Mouse (Mus musculus) hindbrain, embryonic 13.5 days (tissue): ENCODE data around the gene Ormdl3. TPM values are rescaled to one million over a fixed set of nuclear protein-coding genes. Genes with fewer than 3 reads are reported as not detected.

Experiments used
- ATAC-seq: fragments of 200-750 bp; cut with Nextera tagmentation; 2 replicates; pipeline ENCODE4 v1.8.0; 2017; ENCODE audit warnings: moderate TSS enrichment; ENCODE audit not compliant: low FRiP score
- H3K27ac ChIP-seq: fragments of 300-500 bp; sonication (generic); 2 replicates; pipeline ENCODE4 v1.5.1; 2015; ENCODE audit warnings: inconsistent platforms, mild to moderate bottlenecking, moderate library complexity
- H3K27me3 ChIP-seq: fragments of 300-500 bp; sonication (generic); 2 replicates; pipeline ENCODE4 v1.6.1; 2015; ENCODE audit warnings: mild to moderate bottlenecking, inconsistent platforms
- H3K36me3 ChIP-seq: fragments of 300-500 bp; sonication (generic); 2 replicates; pipeline ENCODE4 v1.6.1; 2015; ENCODE audit warnings: mild to moderate bottlenecking, inconsistent platforms
- H3K4me1 ChIP-seq: fragments of 300-500 bp; sonication (generic); replicated peaks from 2 replicates; pipeline ENCODE4 v1.6.1; 2015; ENCODE audit warnings: inconsistent platforms
- H3K4me2 ChIP-seq: fragments of 300-500 bp; sonication (generic); 2 replicates; pipeline ENCODE4 v1.6.1; 2015; ENCODE audit warnings: inconsistent platforms, mild to moderate bottlenecking, moderate library complexity
- H3K4me3 ChIP-seq: fragments of 300-500 bp; sonication (generic); 2 replicates; pipeline ENCODE4 v1.5.1; 2015; ENCODE audit warnings: mild to moderate bottlenecking, inconsistent platforms
- H3K9ac ChIP-seq: fragments of 300-500 bp; sonication (generic); 2 replicates; pipeline ENCODE4 v1.6.1; 2015; ENCODE audit warnings: mild to moderate bottlenecking, inconsistent platforms
- H3K9me3 ChIP-seq: fragments of 300-500 bp; sonication (generic); 2 replicates; pipeline ENCODE4 v1.6.1; 2016; ENCODE audit warnings: inconsistent platforms
- WGBS: fragments of 180-500 bp; shearing (Covaris S2); methylation state at CpG from one replicate; pipeline ENCODE4 v1.1.7; 2015; 5-methylcytosine and 5-hydroxymethylcytosine counted together
- polyA plus RNA-seq: library from polyadenylated mRNA; unstranded; fragments of >200 nt; fragmentation: Nextera tagmentation; extraction: Ambion mirVana; gene quantifications from 2 replicates; pipeline ENCODE4 v1.2.1, GENCODE M21; 2015

Ormdl3 gene
- polyA plus RNA-seq, 1 experiment from 2014 or later: 91.8 TPM

DNA sequence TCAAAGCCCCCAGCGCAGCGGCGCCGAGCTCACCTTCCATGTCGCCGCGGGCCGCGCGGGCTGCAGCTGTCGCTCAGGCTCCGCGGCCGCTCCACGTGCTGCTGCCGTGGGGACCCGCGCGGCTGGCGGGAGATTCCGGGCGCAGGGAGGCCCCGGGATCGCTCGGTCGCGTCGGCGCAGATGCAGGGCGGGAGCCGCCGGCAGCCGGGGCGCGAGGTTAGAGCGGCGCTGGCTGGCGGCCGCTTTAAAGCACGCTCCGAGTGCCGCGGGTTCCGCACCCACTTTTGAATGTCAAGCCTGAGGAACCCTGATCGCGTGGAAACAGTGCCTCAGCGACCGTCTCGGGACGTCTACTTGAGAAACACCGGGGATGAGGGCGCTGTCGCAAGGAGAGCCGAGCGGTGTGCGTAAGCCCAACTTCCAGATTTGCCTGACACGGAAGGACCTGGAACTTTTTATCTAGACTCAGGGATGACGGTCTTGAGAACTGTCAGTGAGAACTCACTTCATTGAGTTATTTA, 41.4 kb downstream of the Ormdl3 start, which contains the start of gene Ikzf3:
TSS of gene Ikzf3 (minus strand) at position 321 of the 521 bp plus-strand sequence.
- Histone ChIP-seq H3K4me2 (peak within 1 kb of the TSS; percentile 85), H3K4me1 (peaks cover 12% of the 10 kb centered on the region), H3K9ac (peak within 1 kb of the TSS; percentile 66), H3K36me3 (no peaks in the 10 kb centered on the region), H3K27me3 (peaks cover 91% of the 10 kb centered on the region), H3K4me3 (peak within 1 kb of the TSS; percentile 46), H3K9me3 (no peaks in the 10 kb centered on the region), H3K27ac (no peak within 1 kb of the TSS)
- ATAC-seq: no peak
- 1% methylated on average over 53 of the region's 58 CpGs for WGBS

DNA sequence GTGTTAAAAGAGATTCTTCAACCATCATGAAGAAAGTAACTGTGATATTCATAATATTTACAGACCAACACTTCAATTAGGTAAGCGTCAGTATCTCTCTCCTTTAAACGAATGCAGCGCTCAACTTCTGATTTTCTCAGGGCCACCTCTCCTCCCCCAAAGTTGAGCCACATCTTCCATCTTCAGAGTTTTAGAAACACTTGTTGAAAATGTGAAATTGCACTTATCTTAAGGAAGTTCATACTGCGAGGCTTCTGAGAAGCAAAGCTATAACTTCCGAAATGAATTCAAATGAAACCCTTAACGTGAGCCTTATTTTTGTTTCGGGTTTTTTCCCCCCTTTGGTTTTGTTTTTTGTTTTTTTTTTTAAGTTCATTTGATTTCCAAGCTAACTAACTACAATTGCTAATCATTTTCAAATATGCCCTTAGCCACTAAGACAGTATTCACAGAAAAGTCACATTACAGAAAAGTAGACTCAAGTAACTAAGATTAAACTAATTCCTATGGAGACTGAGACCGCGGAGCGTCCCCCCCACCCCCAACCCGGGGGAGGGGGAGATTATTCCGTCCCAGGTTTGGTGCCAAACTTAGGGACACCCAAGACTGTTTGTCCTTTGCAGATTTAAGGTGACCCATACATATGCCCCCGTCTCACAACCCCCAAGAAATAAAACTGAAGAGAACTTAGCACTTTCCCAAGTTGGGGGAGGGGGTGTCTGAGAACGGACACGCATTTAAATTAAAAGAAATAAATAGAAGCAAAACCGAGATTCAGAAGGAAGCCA, 42.1 kb downstream of the Ormdl3 start:
- peak overlapping the region; percentile 85 for H3K4me2 ChIP-seq
- peaks cover 88% of the 10 kb centered on the region for H3K27me3 ChIP-seq
- 3% methylated on average over 16 of the region's 16 CpGs for WGBS
- ATAC-seq: no peak
- no peak overlapping the region for H3K27ac ChIP-seq
- peaks cover 8% of the 10 kb centered on the region for H3K4me1 ChIP-seq
- H3K9me3 ChIP-seq: no peaks in the 10 kb centered on the region
- no peaks in the 10 kb centered on the region for H3K36me3 ChIP-seq
- peak overlapping the region; percentile 66 for H3K9ac ChIP-seq
- peak overlapping the region; percentile 46 for H3K4me3 ChIP-seq

DNA sequence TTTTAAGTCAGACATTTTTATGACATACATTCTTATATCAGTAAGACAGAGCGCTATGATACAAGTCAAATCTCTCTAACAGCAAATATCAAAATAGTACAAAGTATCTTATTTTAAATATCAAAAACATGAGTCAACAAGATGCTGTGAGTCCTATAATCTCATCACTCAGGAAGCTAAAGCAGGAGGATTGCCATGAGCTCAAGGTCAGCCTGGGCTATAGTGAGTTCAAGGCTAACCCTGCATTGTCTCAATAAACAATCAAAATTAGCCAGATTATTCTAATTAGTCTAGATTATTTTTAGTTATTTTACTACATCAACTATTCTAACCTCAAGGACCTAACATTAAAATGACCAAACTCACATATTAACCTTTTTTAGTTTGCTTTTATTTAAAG, 43.8 kb downstream of the Ormdl3 start:
- no peaks in the 10 kb centered on the region for H3K36me3 ChIP-seq
- peaks cover 8% of the 10 kb centered on the region for H3K4me1 ChIP-seq
- no peak overlapping the region for H3K9ac ChIP-seq
- no peaks in the 10 kb centered on the region; the same call in 1 of the 2 replicates for H3K9me3 ChIP-seq
- H3K27ac ChIP-seq: no peak overlapping the region
- no peak overlapping the region for H3K4me3 ChIP-seq
- peaks cover 71% of the 10 kb centered on the region for H3K27me3 ChIP-seq
- WGBS: 87% methylated on average over 1 of the region's 1 CpGs
- H3K4me2 ChIP-seq: no peak overlapping the region
- ATAC-seq: no peak

GRCm38 (mm10) chr11:98542553-98542952, 44.6 kb downstream of the Ormdl3 start:
- Histone ChIP-seq H3K27ac (no peak overlapping the region), H3K4me3 (no peak overlapping the region), H3K9me3 (no peaks in the 10 kb centered on the region; the same call in 1 of the 2 replicates), H3K4me1 (peaks cover 8% of the 10 kb centered on the region), H3K36me3 (no peaks in the 10 kb centered on the region), H3K27me3 (peaks cover 62% of the 10 kb centered on the region), H3K4me2 (no peak overlapping the region), H3K9ac (no peak overlapping the region)
- no peak for ATAC-seq
- WGBS: 72% methylated on average over 8 of the region's 8 CpGs

DNA sequence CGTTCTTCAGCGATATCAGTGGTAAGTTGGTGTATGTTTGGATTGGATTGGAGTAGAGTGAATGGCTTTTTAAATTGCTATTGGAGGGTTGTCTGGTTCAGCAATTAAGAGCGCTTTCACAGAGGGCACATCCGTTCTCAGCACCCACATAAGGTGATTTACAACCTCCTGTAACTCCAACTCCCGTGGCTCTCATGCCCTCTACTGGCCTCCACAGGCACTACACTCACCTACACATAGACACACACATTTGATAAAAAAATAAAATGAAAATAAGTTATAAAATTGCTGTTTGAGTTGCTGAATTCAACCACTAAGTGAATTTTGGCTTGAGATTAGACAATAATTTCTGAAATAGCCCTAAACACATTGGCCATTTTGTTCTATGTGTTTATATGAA, 46.8 kb downstream of the Ormdl3 start:
- Histone ChIP-seq H3K4me1 (peaks cover 2% of the 10 kb centered on the region), H3K27ac (no peak overlapping the region), H3K27me3 (peaks cover 40% of the 10 kb centered on the region), H3K4me3 (no peak overlapping the region), H3K36me3 (no peaks in the 10 kb centered on the region), H3K9ac (no peak overlapping the region), H3K4me2 (no peak overlapping the region), H3K9me3 (no peaks in the 10 kb centered on the region; the same call in 1 of the 2 replicates)
- ATAC-seq: no peak
- WGBS: 82% methylated on average over 5 of the region's 5 CpGs

DNA sequence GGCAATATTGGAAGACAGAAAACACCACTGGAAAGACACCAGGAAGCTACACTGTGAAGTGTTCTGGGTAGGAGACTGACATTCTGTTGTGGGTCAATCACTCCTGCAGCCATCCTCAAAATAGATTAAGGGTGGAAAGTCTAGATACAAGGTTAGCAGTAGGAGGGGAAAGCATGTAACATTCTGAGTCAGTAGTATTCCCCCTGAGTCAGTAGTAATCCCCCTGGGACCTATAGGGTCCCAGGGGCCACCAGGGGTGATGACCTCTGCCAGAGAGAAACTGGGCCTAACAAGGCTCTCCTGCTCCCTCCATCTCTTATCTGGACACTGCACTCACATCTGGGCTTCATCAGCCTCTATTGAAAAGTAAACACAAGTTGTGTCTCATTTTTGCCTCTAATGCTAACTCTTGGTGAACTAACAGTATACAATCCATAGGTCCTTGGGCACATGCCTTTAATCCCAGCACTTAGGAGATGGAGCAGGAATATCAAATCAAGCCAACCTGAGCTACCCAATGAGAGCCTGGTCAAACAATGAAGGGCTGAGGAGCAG, 49.6 kb downstream of the Ormdl3 start:
- Histone ChIP-seq H3K27me3 (peaks cover 23% of the 10 kb centered on the region), H3K9ac (no peak overlapping the region), H3K4me2 (no peak overlapping the region), H3K27ac (no peak overlapping the region), H3K36me3 (no peaks in the 10 kb centered on the region), H3K4me3 (no peak overlapping the region), H3K4me1 (no peaks in the 10 kb centered on the region), H3K9me3 (no peaks in the 10 kb centered on the region; the same call in 1 of the 2 replicates)
- no peak for ATAC-seq

Other genes starting within 250 kb of the Ormdl3 start
- 1.1 and 2.4 TPM in 2 replicates for gene Ppp1r1b, start 239.0 kb downstream of the Ormdl3 start, polyA plus RNA-seq
- gene Stard3, start 229.0 kb downstream of the Ormdl3 start, polyA plus RNA-seq: 44.4 and 44.7 TPM in 2 replicates
- 0.21 and 0.35 TPM in 2 replicates for gene Tcap, start 203.6 kb downstream of the Ormdl3 start, polyA plus RNA-seq
- gene Pnmt, start 200.9 kb downstream of the Ormdl3 start, polyA plus RNA-seq: 3.2 and 4.2 TPM in 2 replicates
- gene Pgap3, start 186.9 kb downstream of the Ormdl3 start, polyA plus RNA-seq: 9.4 and 10.4 TPM in 2 replicates
- gene Erbb2, start 174.9 kb downstream of the Ormdl3 start, polyA plus RNA-seq: 8.4 and 9.9 TPM in 2 replicates
- gene Mien1, start 148.4 kb downstream of the Ormdl3 start, polyA plus RNA-seq: 248 and 269 TPM in 2 replicates
- gene Grb7, start 141.0 kb downstream of the Ormdl3 start, polyA plus RNA-seq: 0.22 and 0.36 TPM in 2 replicates
- gene Ikzf3, start 41.3 kb downstream of the Ormdl3 start, polyA plus RNA-seq: 0.21 and 0.35 TPM in 2 replicates
- 0.14 TPM in 1 of 2 replicates, not detected in the other for gene Zpbp2, start 36.3 kb downstream of the Ormdl3 start, polyA plus RNA-seq
- not detected in 2 replicates for gene Lrrc3c, start 10.9 kb upstream of the Ormdl3 start, polyA plus RNA-seq
- 0.82 and 1.2 TPM in 2 replicates for gene Gm12355, start 38.3 kb upstream of the Ormdl3 start, polyA plus RNA-seq
- gene Gsdma3, start 39.0 kb upstream of the Ormdl3 start, polyA plus RNA-seq: not detected in 2 replicates
- 0.17 TPM in 1 of 2 replicates, not detected in the other for gene Gsdma2, start 59.4 kb upstream of the Ormdl3 start, polyA plus RNA-seq
- gene Gsdma, start 77.0 kb upstream of the Ormdl3 start, polyA plus RNA-seq: 0.05 TPM in 1 of 2 replicates, not detected in the other
- 176 and 182 TPM in 2 replicates for gene Psmd3, start 95.2 kb upstream of the Ormdl3 start, polyA plus RNA-seq
- not detected in 2 replicates for gene Csf3, start 113.9 kb upstream of the Ormdl3 start, polyA plus RNA-seq
- gene Med24, start 142.1 kb upstream of the Ormdl3 start, polyA plus RNA-seq: 72.4 and 75.2 TPM in 2 replicates
- 117 and 122 TPM in 2 replicates for gene Thra, start 153.3 kb upstream of the Ormdl3 start, polyA plus RNA-seq
- gene Nr1d1, start 188.0 kb upstream of the Ormdl3 start, polyA plus RNA-seq: 1.9 and 2.4 TPM in 2 replicates
- 31.5 and 33.0 TPM in 2 replicates for gene Msl1, start 208.1 kb upstream of the Ormdl3 start, polyA plus RNA-seq
- 48.7 and 50.2 TPM in 2 replicates for gene Casc3, start 217.5 kb upstream of the Ormdl3 start, polyA plus RNA-seq
- 6.2 and 7.0 TPM in 2 replicates for gene Rapgefl1, start 249.4 kb upstream of the Ormdl3 start, polyA plus RNA-seq